Mouse (Mus musculus) heart, postnatal 0 days (tissue): ENCODE measurements around the gene Gapvd1.

Experiments
- CTCF ChIP-seq: IDR thresholded peaks from 2 replicates; pipeline ENCODE4 v1.5.1; 2016; ENCODE audit warnings: antibody characterized with exemption, control low read depth, low read depth
- EP300 ChIP-seq: IDR thresholded peaks from 2 replicates; pipeline ENCODE4 v1.6.1; 2016; ENCODE audit warnings: antibody characterized with exemption, low read depth

GRCm38 (mm10) chr2:34638955-34639650 lies 115.9 kb downstream of the Gapvd1 start:
- TF ChIP-seq CTCF (peak; percentile 84), EP300 (no peak)
